Mouse (Mus musculus): ENCODE data around the gene Xpc.

- TF ChIP-seq GATA1 (IDR thresholded peaks at IDR 0.05; ENCODE audit: borderline replicate concordance, low read length) = no peak
- no peak for TF ChIP-seq FLI1 (IDR thresholded peaks at IDR 0.05; ENCODE audit: low read length)
Observed at GRCm38 (mm10) chr6:91508041-91508440, 7.6 kb downstream of the Xpc start.
